Mouse (Mus musculus) liver, adult 2 months (tissue): Measurements from ENCODE around the gene St6galnac3.

Source experiments
- CTCF ChIP-seq: fragments of 200-500 bp; IDR thresholded peaks from 2 replicates; pipeline ENCODE4 v1.5.1; 2011; ENCODE audit warnings: low read depth, low read length, control low read depth
- POLR2A ChIP-seq: fragments of 200-500 bp; IDR thresholded peaks from 2 replicates; pipeline ENCODE4 v1.6.1; 2011; ENCODE audit warnings: low read length, control low read depth; ENCODE audit not compliant: insufficient read depth; ENCODE audit errors: extremely low read depth

DNA sequence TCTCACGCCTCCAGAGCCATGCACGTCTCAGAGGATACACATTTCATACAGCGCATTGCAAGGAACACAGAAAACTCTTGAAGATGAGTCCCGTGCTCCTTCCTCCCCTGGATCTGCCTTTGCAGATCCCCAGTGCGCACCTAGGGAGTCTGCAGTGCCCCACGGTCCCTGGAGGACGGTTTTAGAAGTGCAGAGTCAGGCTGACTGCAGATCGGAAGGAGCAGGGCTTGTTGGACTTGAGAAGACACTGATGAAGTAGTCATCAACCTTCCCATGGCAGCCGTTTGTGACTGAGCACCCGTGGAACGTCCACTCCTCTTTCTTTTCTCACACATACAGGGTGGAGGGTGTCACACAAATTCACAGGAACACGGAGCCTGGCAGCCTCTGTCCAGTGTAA, 51.5 kb downstream of the St6galnac3 start:
- TF ChIP-seq POLR2A (no peak), CTCF (no peak)
